16 mouse cellular contexts compared by ENCODE assay signal in genomic region chr8:124075977-124076376, GRCm38 (mm10). TPM values are rescaled to one million over a fixed set of nuclear protein-coding genes. Genes with fewer than 3 reads are reported as not detected.
DNase-seq lines count a peak whose midpoint lies in the region; ATAC-seq and TF ChIP-seq lines count a peak whose summit lies in the region.
"Had no signal": no experiment of that assay in that cellular context is flagged by ENCODE, and none has a peak within 500 bp of the region (broad histone marks: within the 10 kb centered on the region; RNA-seq: fewer than 3 reads in every experiment).

No protein-coding gene starts in this region.

- H3K27ac ChIP-seq in heart, postnatal 0 days (ENCODE audit: low read depth) = peak overlapping the region; percentile 21; the same call in 1 of the 2 replicates
- H3K27ac ChIP-seq in embryonic facial prominence, embryonic 13.5 days = peak overlapping the region; percentile 39; the same call in 1 of the 2 replicates
- H3K27ac ChIP-seq in midbrain, embryonic 16.5 days (ENCODE audit: low read length) = peak overlapping the region; percentile 25; the same call in 1 of the 2 replicates
- no peak overlapping the region for H3K27ac ChIP-seq in liver, embryonic 12.5 days
- H3K27ac ChIP-seq: intestine, embryonic 15.5 days; stomach, postnatal 0 days had no signal

- H3K4me2 ChIP-seq in heart, postnatal 0 days (ENCODE audit: low read depth, low read length) = no peak overlapping the region
- no peak overlapping the region for H3K4me2 ChIP-seq in embryonic facial prominence, embryonic 13.5 days
- H3K4me2 ChIP-seq in midbrain, embryonic 16.5 days (ENCODE audit: low read length) = no peak overlapping the region
- no peak overlapping the region for H3K4me2 ChIP-seq in liver, embryonic 12.5 days
- H3K4me2 ChIP-seq: intestine, embryonic 15.5 days; liver, embryonic 11.5 days had no signal

- no peak for TF ChIP-seq CTCF in heart, postnatal 0 days (IDR thresholded peaks at IDR 0.05; ENCODE audit: low read depth)

- no peak overlapping the region for H3K9ac ChIP-seq in heart, postnatal 0 days (replicated peaks; ENCODE audit: low read depth, low read length)
- H3K9ac ChIP-seq in embryonic facial prominence, embryonic 13.5 days = no peak overlapping the region
- H3K9ac ChIP-seq in midbrain, embryonic 16.5 days (ENCODE audit: low read depth, low read length) = no peak overlapping the region; the same call in 1 of the 2 replicates
- no peak overlapping the region for H3K9ac ChIP-seq in liver, embryonic 12.5 days
- H3K9ac ChIP-seq: intestine, embryonic 15.5 days had no signal

- DNase-seq in heart, postnatal 0 days (ENCODE audit: low spot score) = no peak
- no peak for DNase-seq in heart, postnatal 14 days
- peak; percentile 47 for DNase-seq in CD4-positive, CD25-positive, alpha-beta regulatory T cell, adult 2 months (ENCODE audit: low read depth, low spot score)
- DNase-seq in cerebellum, adult 11-12 months = no peak
- no peak for DNase-seq in adrenal gland, postnatal 4 days (ENCODE audit: low spot score in 2 of 2)
- DNase-seq: cerebellum, adult 18-20 months; kidney, postnatal 25 days; layer of hippocampus, postnatal 36 days had no signal

- no peak for ATAC-seq in heart, postnatal 0 days (ENCODE audit: insufficient read depth, low read depth)
- no peak for ATAC-seq in embryonic facial prominence, embryonic 13.5 days (ENCODE audit: insufficient number of reproducible peaks, insufficient read depth, low FRiP score, low TSS enrichment, low read depth)
- no peak for ATAC-seq in midbrain, embryonic 16.5 days
- ATAC-seq in liver, embryonic 12.5 days = no peak
- ATAC-seq: intestine, embryonic 15.5 days had no signal

- no peak for TF ChIP-seq EP300 in heart, postnatal 0 days (IDR thresholded peaks at IDR 0.05; ENCODE audit: low read depth)

- 49% methylated on average over 8 of the region's 8 CpGs for WGBS in heart, postnatal 0 days
- 36% methylated on average over 8 of the region's 8 CpGs for WGBS in embryonic facial prominence, embryonic 13.5 days
- 59% methylated on average over 8 of the region's 8 CpGs for WGBS in midbrain, embryonic 16.5 days
- 75% methylated on average over 8 of the region's 8 CpGs for WGBS in liver, embryonic 12.5 days (ENCODE audit: insufficient replicate concordance)

- H3K4me3 ChIP-seq in heart, postnatal 0 days (ENCODE audit: low read depth, low read length) = no peak overlapping the region
- H3K4me3 ChIP-seq in embryonic facial prominence, embryonic 13.5 days = no peak overlapping the region
- H3K4me3 ChIP-seq in midbrain, embryonic 16.5 days (ENCODE audit: low read depth, low read length) = no peak overlapping the region
- no peak overlapping the region for H3K4me3 ChIP-seq in liver, embryonic 12.5 days
- H3K4me3 ChIP-seq: intestine, embryonic 15.5 days; megakaryocyte, embryonic 14.5 days had no signal

- 0 out of 2 replicates have a peak, but pooled peaks cover 5% of the 10 kb centered on the region for H3K27me3 ChIP-seq in heart, postnatal 0 days (ENCODE audit: control insufficient read depth, insufficient read depth, low read length)
- H3K27me3 ChIP-seq in embryonic facial prominence, embryonic 13.5 days = no peaks in the 10 kb centered on the region
- H3K27me3 ChIP-seq in midbrain, embryonic 16.5 days (ENCODE audit: control insufficient read depth, insufficient read depth, low read depth, low read length) = no peaks in the 10 kb centered on the region
- H3K27me3 ChIP-seq in liver, embryonic 12.5 days (replicated peaks) = 0 out of 2 replicates have a peak, but pooled peaks cover 13% of the 10 kb centered on the region
- H3K27me3 ChIP-seq: CH12.LX; intestine, embryonic 15.5 days had no signal

- H3K9me3 ChIP-seq in heart, postnatal 0 days (replicated peaks; ENCODE audit: control insufficient read depth, low read length) = no peaks in the 10 kb centered on the region
- H3K9me3 ChIP-seq in embryonic facial prominence, embryonic 13.5 days = no peaks in the 10 kb centered on the region
- no peaks in the 10 kb centered on the region for H3K9me3 ChIP-seq in midbrain, embryonic 16.5 days (replicated peaks; ENCODE audit: control insufficient read depth, low read length, poor library complexity, severe bottlenecking)
- H3K9me3 ChIP-seq in liver, embryonic 12.5 days (replicated peaks) = no peaks in the 10 kb centered on the region
- H3K9me3 ChIP-seq: intestine, embryonic 15.5 days had no signal

- no peaks in the 10 kb centered on the region for H3K36me3 ChIP-seq in heart, postnatal 0 days (replicated peaks; ENCODE audit: control insufficient read depth, insufficient read depth, low read length)
- no peaks in the 10 kb centered on the region for H3K36me3 ChIP-seq in embryonic facial prominence, embryonic 13.5 days
- no peaks in the 10 kb centered on the region for H3K36me3 ChIP-seq in midbrain, embryonic 16.5 days (ENCODE audit: control insufficient read depth, insufficient read depth, low read length)
- no peaks in the 10 kb centered on the region for H3K36me3 ChIP-seq in liver, embryonic 12.5 days
- H3K36me3 ChIP-seq: intestine, embryonic 15.5 days had no signal

- intact Hi-C loops in heart, postnatal 14 days (cut with DNase I) = no loop called here

- H3K4me1 ChIP-seq in heart, postnatal 0 days (ENCODE audit: control insufficient read depth, insufficient read depth) = peaks cover 15% of the 10 kb centered on the region
- H3K4me1 ChIP-seq in embryonic facial prominence, embryonic 13.5 days = peaks cover 33% of the 10 kb centered on the region
- peaks cover 13% of the 10 kb centered on the region for H3K4me1 ChIP-seq in midbrain, embryonic 16.5 days (ENCODE audit: control insufficient read depth, insufficient read depth, low read length)
- peaks cover 33% of the 10 kb centered on the region for H3K4me1 ChIP-seq in liver, embryonic 12.5 days
- H3K4me1 ChIP-seq: intestine, embryonic 15.5 days had no signal

RNA-seq across cellular contexts. Expression of gene Urb2, which starts 54.7 kb away (rescaled TPM):
- total RNA-seq in heart, postnatal 0 days (2014; rRNA removed; ENCODE audit: low replicate concordance) = 9.8 and 11.7 TPM in 2 replicates
- 0.74 and 0.97 TPM in 2 replicates for polyA plus RNA-seq in heart, postnatal 0 days (2015; fragmentation: Nextera tagmentation; extraction: Ambion mirVana)
- 1 to 10 TPM; 6.7 to 6.9 TPM for total RNA-seq in heart, postnatal 14 days (2021)
- polyA plus RNA-seq in embryonic facial prominence, embryonic 13.5 days (2015; fragmentation: Nextera tagmentation; extraction: Ambion mirVana) = 3.7 and 5.0 TPM in 2 replicates
- 3.8 TPM in 2 replicates for polyA plus RNA-seq in midbrain, embryonic 16.5 days (2015; fragmentation: Nextera tagmentation; extraction: Ambion mirVana)
- polyA plus RNA-seq in liver, embryonic 12.5 days (2016; fragmentation: Nextera tagmentation; extraction: Ambion mirVana) = 5.9 and 7.2 TPM in 2 replicates
- total RNA-seq in adrenal gland, postnatal 4 days (2021) = 10 to 100 TPM; 14.1 to 14.3 TPM

RNA-seq across cellular contexts. Expression of gene Taf5l, which starts 54.8 kb away (rescaled TPM):
- total RNA-seq in heart, postnatal 0 days (2014; rRNA removed; ENCODE audit: low replicate concordance) = 31.8 and 46.3 TPM in 2 replicates
- 14.1 and 17.2 TPM in 2 replicates for polyA plus RNA-seq in heart, postnatal 0 days (2015; fragmentation: Nextera tagmentation; extraction: Ambion mirVana)
- total RNA-seq in heart, postnatal 14 days (2021) = 10 to 100 TPM; 18.4 to 19.1 TPM
- polyA plus RNA-seq in embryonic facial prominence, embryonic 13.5 days (2015; fragmentation: Nextera tagmentation; extraction: Ambion mirVana) = 38.4 and 39.0 TPM in 2 replicates
- polyA plus RNA-seq in midbrain, embryonic 16.5 days (2015; fragmentation: Nextera tagmentation; extraction: Ambion mirVana) = 19.4 and 20.5 TPM in 2 replicates
- 47.2 and 48.0 TPM in 2 replicates for polyA plus RNA-seq in liver, embryonic 12.5 days (2016; fragmentation: Nextera tagmentation; extraction: Ambion mirVana)
- 10 to 100 TPM; 33.7 to 34.4 TPM for total RNA-seq in adrenal gland, postnatal 4 days (2021)
